Mouse (Mus musculus) lung, embryonic 16.5 days (tissue): ENCODE measurements at regions not wholly inside any gene's neighbourhood (a gene's known extent, or its start where the extent isn't known, plus 50 kb on each side); places are given as distances from the start of the nearest gene placed in this dataset.

Experiments
- ATAC-seq: fragments of 200-750 bp; cut with Nextera tagmentation; 2 replicates; pipeline ENCODE4 v1.8.0; 2017; ENCODE audit warnings: low read depth, mild to moderate bottlenecking, moderate library complexity
- H3K27ac ChIP-seq: fragments of 300-500 bp; sonication (generic); 2 replicates; pipeline ENCODE4 v1.5.1; 2014; ENCODE audit warnings: mild to moderate bottlenecking, control low read depth, low read length
- H3K27me3 ChIP-seq: fragments of 300-500 bp; sonication (generic); 2 replicates; pipeline ENCODE4 v1.6.1; 2014; ENCODE audit warnings: low read depth, low read length, mixed read lengths; ENCODE audit not compliant: control insufficient read depth, insufficient read depth
- H3K36me3 ChIP-seq: fragments of 300-500 bp; sonication (generic); 2 replicates; pipeline ENCODE4 v1.6.1; 2014; ENCODE audit warnings: low read length; ENCODE audit not compliant: control insufficient read depth, insufficient read depth
- H3K4me1 ChIP-seq: fragments of 300-500 bp; sonication (generic); replicated peaks from 2 replicates; pipeline ENCODE4 v1.6.1; 2014; ENCODE audit warnings: low read length, mixed read lengths; ENCODE audit not compliant: control insufficient read depth, insufficient read depth
- H3K4me2 ChIP-seq: fragments of 300-500 bp; sonication (generic); 2 replicates; pipeline ENCODE4 v1.6.1; 2014; ENCODE audit warnings: low read depth, low read length, control low read depth
- H3K4me3 ChIP-seq: fragments of 300-500 bp; sonication (generic); 2 replicates; pipeline ENCODE4 v1.5.1; 2014; ENCODE audit warnings: mild to moderate bottlenecking, low read length, control low read depth
- H3K9ac ChIP-seq: fragments of 300-500 bp; sonication (generic); 2 replicates; pipeline ENCODE4 v1.6.1; 2014; ENCODE audit warnings: low read length, control low read depth
- H3K9me3 ChIP-seq: fragments of 300-500 bp; sonication (generic); 2 replicates; pipeline ENCODE4 v1.6.1; 2016; ENCODE audit warnings: low read length; ENCODE audit not compliant: control insufficient read depth
- WGBS: fragments of 180-500 bp; shearing (Covaris S2); extraction: QIAGEN DNeasy Blood & Tissue Kit; methylation state at CpG from one replicate; pipeline ENCODE4 v1.1.7; 2014; 5-methylcytosine and 5-hydroxymethylcytosine counted together

DNA sequence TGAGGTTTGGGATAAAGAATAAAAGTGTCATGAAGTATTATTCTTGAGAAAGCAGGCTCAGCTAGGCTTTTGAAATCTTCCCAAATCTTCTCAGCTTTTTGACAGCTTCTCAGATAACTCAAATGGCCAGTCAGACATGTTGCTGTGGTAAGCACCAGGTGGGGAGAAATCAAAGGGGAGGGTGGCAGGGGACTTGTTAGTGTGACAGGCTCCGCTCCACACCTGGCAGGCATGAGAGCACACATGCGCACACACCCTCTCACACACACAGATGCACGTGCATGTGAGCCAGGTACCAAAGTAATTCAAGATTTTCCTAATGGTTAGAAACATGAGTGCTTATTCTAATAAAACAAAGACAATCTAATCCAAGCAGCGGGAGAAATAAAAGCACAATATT is 236.1 kb downstream of the 1700129C05Rik start:
- no peak for ATAC-seq
- H3K4me2 ChIP-seq, result no peak overlapping the region
- no peak overlapping the region for H3K4me3 ChIP-seq
- WGBS, result 71% methylated on average over 4 of the region's 4 CpGs
- H3K27ac ChIP-seq, result no peak overlapping the region
- no peaks in the 10 kb centered on the region for H3K9me3 ChIP-seq
- no peaks in the 10 kb centered on the region for H3K36me3 ChIP-seq
- H3K4me1 ChIP-seq, result no peaks in the 10 kb centered on the region
- no peaks in the 10 kb centered on the region for H3K27me3 ChIP-seq
- no peak overlapping the region for H3K9ac ChIP-seq

DNA sequence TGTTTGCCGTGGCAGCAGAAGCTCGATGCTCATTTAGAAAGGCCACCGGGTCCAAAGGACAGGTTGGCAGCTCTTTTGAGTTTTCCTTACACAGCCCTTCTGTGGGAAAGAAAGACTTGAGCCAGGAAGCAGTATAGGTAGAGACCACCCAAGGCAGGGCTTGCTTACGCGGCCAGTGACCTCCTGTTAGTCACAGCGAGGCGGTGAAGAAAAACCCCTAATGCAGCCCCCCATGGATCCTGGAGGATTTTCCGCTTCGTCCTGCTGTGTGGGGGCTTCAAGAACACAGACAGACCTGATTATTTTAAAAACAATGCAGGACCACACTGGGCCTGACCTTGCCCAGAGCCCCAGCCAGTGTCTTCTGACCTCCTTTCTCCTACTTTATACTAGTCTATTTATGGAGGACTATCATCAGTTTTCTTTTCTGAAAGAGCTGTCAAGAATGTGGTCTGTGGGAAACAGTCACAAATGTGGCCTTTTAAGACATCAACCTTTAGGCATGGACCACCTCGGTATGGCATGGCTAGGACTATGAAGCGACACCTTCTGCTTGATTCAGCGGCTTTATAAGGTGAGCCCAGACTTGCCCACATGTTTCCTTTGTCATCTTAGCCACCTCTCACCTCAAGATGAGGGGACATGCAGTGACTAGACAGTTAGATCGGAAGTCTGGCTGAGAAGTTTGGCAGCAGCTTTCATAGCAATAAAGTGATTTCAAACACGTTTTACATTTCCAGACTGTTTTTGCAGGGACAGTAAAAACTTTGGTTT is 274.3 kb downstream of the 1700129C05Rik start:
- Histone ChIP-seq H3K4me3 (no peak overlapping the region), H3K36me3 (no peaks in the 10 kb centered on the region), H3K4me1 (0 out of 2 replicates have a peak, but pooled peaks cover 2% of the 10 kb centered on the region), H3K27ac (no peak overlapping the region), H3K9ac (no peak overlapping the region), H3K27me3 (no peaks in the 10 kb centered on the region), H3K9me3 (no peaks in the 10 kb centered on the region), H3K4me2 (no peak overlapping the region)
- WGBS, result 62% methylated on average over 14 of the region's 14 CpGs
- ATAC-seq, result no peak

DNA sequence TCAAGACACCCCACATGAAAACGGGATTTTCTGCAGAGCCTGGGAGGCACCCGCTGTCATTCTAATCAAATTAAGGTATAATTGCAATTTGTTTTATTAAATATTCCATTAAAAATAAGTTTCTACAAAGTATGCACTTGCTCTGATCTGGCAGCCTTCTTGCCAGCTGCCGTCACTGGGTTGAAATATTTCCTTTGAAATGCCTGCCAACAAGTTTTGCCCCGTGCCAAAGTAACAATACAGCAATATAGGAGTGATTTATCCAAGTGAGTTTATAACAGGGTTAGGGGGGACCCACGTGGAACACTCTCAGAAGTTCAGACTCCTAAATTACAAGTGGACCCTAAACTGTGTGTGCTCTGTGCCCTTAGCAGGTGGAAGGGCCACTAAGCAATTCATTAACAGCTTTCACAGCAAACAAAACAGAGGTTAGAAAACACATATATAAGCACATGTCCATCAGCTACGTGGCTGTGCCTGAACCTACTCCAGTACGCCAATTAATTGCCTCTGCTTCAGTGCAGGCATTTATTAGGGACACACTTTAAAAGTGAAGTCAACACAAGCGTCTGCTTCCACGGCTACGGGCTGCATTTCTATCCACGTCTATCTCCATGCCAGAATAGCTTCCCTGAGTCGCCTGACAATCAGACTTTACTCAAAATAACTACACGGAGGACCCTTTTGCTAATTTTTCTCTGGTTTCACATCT is 275.1 kb downstream of the 1700129C05Rik start:
- Histone ChIP-seq H3K36me3 (no peaks in the 10 kb centered on the region), H3K9ac (no peak overlapping the region), H3K27ac (no peak overlapping the region), H3K4me3 (no peak overlapping the region), H3K4me1 (0 out of 2 replicates have a peak, but pooled peaks cover 2% of the 10 kb centered on the region), H3K4me2 (no peak overlapping the region), H3K27me3 (no peaks in the 10 kb centered on the region), H3K9me3 (no peaks in the 10 kb centered on the region)
- WGBS, result 34% methylated on average over 13 of the region's 13 CpGs
- no peak for ATAC-seq

DNA sequence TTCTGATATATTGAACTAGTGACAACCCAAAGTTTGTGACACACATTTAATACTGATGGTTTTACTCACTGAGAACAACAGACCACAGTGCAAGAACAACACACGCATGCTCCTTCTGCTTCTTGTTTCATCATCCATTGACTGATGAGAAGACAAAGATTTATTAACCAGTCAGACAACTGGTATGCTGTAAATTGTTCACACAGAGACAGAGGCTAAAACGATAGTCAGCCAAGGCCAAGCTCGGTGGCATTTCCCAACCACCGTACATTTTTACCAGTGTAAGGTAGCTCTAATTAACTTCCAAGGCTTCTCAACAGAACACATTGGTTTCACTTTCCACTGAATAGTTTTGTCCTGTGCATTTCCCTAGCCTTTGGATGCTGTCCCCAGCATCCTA is 287.8 kb downstream of the 1700129C05Rik start:
- H3K36me3 ChIP-seq, result no peaks in the 10 kb centered on the region
- 55% methylated on average over 4 of the region's 4 CpGs for WGBS
- H3K27me3 ChIP-seq, result no peaks in the 10 kb centered on the region

DNA sequence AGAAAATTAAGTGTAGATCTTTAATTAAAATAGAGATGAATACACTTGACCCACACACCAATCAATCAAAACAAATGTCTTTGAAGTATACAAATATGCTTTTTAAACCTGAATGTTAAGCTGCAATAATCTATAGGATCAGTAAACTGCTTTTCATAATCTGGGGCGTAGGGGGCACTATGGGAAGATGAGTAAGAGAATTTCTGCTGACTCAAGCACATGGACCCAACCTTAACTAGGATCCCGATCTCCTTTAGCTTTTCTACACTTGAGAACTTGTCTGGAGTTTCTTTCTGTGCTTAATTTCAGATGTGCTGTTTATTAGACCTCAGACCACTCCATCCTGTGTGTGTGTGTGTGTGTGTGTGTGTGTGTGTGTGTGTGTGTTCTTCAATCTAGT is 298.1 kb downstream of the 1700129C05Rik start:
- no peaks in the 10 kb centered on the region for H3K9me3 ChIP-seq
- H3K27ac ChIP-seq, result no peak overlapping the region
- no peak overlapping the region for H3K4me3 ChIP-seq
- no peak for ATAC-seq
- 73% methylated on average over 2 of the region's 2 CpGs for WGBS
- no peaks in the 10 kb centered on the region for H3K27me3 ChIP-seq
- H3K4me1 ChIP-seq, result no peaks in the 10 kb centered on the region
- no peak overlapping the region for H3K4me2 ChIP-seq
- H3K36me3 ChIP-seq, result no peaks in the 10 kb centered on the region
- H3K9ac ChIP-seq, result no peak overlapping the region

More for the DNA sequence above, 287.8 kb downstream of the 1700129C05Rik start:
- Histone ChIP-seq H3K9me3 (no peaks in the 10 kb centered on the region), H3K27ac (no peak overlapping the region), H3K4me2 (no peak overlapping the region), H3K4me3 (no peak overlapping the region), H3K4me1 (no peaks in the 10 kb centered on the region), H3K9ac (no peak overlapping the region)
- ATAC-seq, result no peak

DNA sequence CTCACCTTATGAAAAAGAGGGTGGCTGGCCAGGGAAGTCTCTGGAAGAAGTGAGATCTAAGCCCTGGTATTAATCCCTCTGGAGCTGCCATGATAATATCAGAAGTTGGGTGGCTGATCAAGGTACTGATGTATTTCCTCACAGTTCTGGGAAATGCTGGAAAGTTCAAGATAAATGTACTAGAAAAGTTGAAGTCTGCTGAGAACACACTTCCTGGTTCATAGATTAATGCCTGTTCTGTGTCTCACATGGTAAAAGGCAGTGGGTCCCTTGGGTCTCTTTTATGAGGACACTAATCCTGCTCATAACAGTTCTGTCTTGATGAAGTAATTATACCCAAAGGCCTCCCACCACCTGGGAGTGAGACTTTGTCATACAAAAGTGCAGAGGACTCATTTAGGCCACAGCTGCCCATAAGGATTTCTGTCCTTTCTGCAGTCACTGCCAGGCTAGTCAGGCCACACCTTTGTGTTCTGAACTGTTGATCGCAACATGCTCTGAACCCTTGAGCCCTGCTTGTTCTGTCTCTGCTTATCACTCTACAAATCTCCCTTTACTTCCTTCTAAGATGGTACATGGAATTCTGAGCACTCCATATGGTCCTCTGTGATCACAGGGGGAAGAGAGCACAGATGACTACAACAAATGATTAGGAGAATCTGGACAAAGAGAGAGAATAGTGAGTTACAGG is 300.4 kb downstream of the 1700129C05Rik start:
- Histone ChIP-seq H3K27me3 (no peaks in the 10 kb centered on the region), H3K27ac (no peak overlapping the region), H3K9ac (no peak overlapping the region), H3K4me1 (no peaks in the 10 kb centered on the region), H3K9me3 (no peaks in the 10 kb centered on the region), H3K4me3 (no peak overlapping the region), H3K36me3 (no peaks in the 10 kb centered on the region), H3K4me2 (no peak overlapping the region)
- WGBS, result 75% methylated on average over 1 of the region's 1 CpGs
- ATAC-seq, result no peak

DNA sequence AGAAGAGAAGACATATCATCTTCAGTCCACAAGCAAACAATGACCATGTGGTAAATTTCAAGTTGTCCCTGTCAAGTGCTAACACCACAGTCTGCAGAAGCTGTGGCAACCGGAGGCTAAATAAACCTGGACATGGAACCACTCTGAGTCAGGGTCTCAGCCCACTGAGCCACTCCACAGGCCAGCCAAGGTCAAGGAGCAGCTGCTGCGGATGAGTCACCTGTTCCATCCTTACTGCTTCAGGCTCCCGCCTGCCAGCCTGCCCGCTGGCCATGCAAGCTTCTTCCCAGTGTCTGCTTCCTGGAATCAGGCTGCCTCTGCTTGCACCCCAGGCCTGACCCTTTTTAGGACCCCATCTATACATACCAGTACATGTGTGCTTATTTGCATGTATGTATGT is 319.8 kb downstream of the 1700129C05Rik start:
- no peak overlapping the region for H3K4me3 ChIP-seq
- H3K4me2 ChIP-seq, result no peak overlapping the region
- no peaks in the 10 kb centered on the region for H3K27me3 ChIP-seq
- no peak for ATAC-seq
- WGBS, result 50% methylated on average over 4 of the region's 4 CpGs
- no peaks in the 10 kb centered on the region for H3K36me3 ChIP-seq
- no peaks in the 10 kb centered on the region for H3K9me3 ChIP-seq
- H3K9ac ChIP-seq, result no peak overlapping the region
- H3K27ac ChIP-seq, result no peak overlapping the region
- H3K4me1 ChIP-seq, result no peaks in the 10 kb centered on the region

DNA sequence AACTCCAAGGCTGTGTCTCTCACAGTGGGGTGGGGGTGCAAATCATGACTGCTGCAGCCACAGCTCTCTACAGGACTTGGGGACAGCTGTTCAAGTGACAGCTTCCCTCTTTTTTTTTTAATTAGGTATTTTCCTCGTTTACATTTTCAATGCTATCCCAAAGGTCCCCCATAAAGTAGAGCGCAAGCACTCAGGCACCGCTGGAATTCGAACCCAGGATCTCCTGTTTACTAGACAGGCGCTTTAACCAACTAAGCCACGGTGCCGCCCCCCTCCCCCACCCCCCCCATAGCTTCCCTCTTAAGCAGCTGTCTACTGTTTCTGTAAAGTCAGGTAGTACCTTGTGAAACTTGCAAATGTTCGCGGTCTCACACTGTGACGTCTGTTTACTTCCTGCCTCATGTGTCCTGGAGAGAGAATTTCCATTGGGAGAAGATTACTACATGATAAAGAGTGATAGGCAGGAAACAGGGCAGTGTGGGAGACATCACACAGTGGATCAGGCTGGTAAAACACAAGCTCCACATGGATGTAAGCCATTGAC is 324.7 kb downstream of the 1700129C05Rik start:
- no peak overlapping the region for H3K27ac ChIP-seq

DNA sequence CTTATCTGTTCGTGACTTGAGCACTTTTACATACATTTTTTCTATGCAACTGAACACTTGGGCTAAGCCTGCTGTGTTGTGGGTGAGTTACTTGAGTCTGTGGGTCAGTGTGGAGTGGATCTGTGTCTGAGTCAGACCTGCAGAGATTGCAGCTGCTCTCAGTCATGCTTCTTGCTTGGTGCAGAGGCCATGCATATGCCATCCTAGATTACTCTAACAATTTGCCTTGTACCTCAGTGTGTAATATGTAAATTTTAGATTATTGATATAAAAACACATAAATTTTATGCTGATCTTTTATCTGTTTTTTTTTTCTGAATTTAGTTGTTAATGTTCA is 326.2 kb downstream of the 1700129C05Rik start:
- no peaks in the 10 kb centered on the region for H3K36me3 ChIP-seq
- WGBS, result 44% methylated on average over 1 of the region's 1 CpGs
- no peak overlapping the region for H3K9ac ChIP-seq
- no peaks in the 10 kb centered on the region for H3K9me3 ChIP-seq
- no peaks in the 10 kb centered on the region for H3K27me3 ChIP-seq
- no peak overlapping the region for H3K4me3 ChIP-seq
- H3K4me1 ChIP-seq, result peaks cover 7% of the 10 kb centered on the region
- no peak overlapping the region for H3K4me2 ChIP-seq
- no peak; the same call in 1 of the 2 replicates for ATAC-seq
- H3K27ac ChIP-seq, result no peak overlapping the region

More for the DNA sequence above, 324.7 kb downstream of the 1700129C05Rik start:
- 62% methylated on average over 10 of the region's 10 CpGs for WGBS
- H3K4me3 ChIP-seq, result no peak overlapping the region
- H3K4me2 ChIP-seq, result no peak overlapping the region
- no peaks in the 10 kb centered on the region for H3K27me3 ChIP-seq
- H3K36me3 ChIP-seq, result no peaks in the 10 kb centered on the region
- H3K9me3 ChIP-seq, result no peaks in the 10 kb centered on the region
- no peak for ATAC-seq
- H3K9ac ChIP-seq, result no peak overlapping the region
- H3K4me1 ChIP-seq, result peaks cover 3% of the 10 kb centered on the region; the same call in 1 of the 2 replicates
